Mouse (Mus musculus): ENCODE results near the gene Fbrs.

The Fbrs gene

DNA sequence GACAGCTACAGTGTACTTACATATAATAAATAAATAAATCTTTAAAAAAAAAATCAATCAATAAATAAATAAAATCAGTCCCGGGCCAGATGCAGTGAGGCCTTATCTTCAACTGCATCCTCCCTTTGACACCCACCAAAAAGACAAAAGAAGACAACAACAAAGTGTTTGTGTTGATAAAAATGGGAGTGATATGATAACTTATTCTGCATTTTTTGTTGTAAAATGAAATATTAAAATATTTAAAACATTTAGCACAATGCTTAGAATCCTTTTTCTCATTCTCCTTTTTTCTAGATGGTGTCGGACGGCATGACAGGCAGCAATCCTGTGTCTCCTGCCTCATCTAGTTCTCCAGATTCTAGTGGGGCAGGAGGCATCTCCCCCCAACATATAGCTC, 40.3 kb downstream of the Fbrs start, which contains the start of gene Gm42715:
TSS of gene Gm42715 (plus strand) at position 301 of the 400 bp plus-strand sequence.
- no peak for DNase-seq (ENCODE audit: low spot score in 2 of 2)

Measured in right cerebral cortex, adult 2 months (tissue).